Mouse (Mus musculus) heart, adult 11 months (tissue): ENCODE data around the gene Col5a1.

Experiments used
- DNase-seq: peaks from one replicate; pipeline ENCODE4 v3.0.0; 2022

The Col5a1 gene

DNA sequence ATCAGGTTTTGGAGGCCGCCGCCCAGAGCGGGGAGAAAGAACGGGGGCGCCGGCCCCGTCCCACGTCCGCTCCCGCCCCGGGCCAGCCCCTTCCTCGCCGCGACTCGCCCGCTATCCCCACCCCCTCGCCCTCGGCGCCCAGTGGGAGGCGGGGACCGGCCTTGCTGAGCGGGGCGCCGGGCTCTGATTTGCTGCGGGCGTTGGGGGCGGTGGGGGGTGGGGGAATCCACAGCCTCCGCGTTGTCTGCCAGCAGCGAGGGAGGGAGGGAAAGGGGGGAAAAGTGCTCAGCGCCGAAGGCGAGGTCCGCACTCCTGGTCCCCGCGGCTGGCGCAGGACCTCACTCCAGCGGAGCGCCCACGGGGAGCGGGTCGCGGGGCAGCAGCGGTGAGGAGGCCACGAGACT lies at the start of gene Col5a1:
Gene Col5a1 (plus strand): TSS at position 278 of the 404 bp plus-strand sequence.
- DNase-seq: peak; percentile 99

DNA sequence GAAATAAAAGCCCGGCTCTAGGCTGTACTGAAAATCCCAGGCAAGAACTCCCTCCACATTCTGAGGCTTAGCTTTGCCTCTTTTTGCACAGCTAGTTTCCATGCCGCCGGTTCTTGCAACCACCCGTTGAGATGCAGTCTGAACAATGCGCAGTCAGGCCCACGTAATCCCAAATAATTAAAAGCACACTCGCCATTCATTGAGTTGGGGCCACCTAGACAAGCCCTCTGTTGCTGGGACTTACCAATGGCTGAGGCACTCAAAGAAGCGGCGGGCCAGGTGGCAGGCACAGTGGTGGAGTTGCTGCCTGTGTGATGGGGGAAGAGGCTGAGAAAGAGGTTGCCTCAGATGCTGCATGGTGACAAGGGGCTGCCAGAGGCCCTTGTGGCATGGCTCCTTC lies 48.1 kb upstream of the Col5a1 start:
- no peak for DNase-seq

DNA sequence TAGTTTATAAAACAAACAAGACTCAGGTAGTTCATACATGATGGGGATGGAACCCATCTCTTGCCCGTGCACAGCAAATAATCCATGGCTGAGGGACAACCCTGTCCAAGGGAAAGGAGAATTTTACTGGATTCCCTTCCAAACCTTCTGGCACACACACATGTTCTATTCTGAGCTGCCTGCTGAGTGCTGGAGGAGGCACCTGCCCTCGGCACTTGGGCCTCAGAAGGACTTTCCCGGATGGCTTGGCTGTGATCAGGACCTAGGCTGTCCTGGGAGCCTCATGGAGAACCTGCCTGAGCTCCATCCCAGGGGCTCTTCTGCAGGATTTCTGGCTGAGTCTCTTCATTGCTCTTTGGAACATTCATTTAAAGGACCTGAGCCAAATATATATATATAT lies 45.3 kb upstream of the Col5a1 start:
- no peak for DNase-seq

DNA sequence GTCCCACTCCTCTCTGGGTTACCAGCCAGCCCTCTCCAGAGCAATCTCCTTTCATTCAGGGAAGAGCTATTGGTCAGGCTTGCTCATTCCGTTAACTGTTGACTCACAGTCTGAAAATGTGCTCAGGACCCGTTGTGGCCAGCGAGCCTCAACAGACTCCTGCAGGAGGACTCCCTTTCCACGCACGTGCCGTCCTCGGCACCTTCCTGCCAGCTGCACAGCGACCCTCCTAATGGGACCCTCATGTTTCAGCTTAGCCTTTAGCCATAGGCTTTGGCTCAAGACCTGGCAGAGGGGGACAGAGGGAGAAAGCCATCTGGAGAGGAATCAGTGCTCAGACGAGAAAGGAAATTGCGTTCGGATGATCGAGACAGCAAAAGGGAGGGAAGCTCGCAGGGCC lies 43.3 kb upstream of the Col5a1 start:
- DNase-seq: peak; percentile 91

DNA sequence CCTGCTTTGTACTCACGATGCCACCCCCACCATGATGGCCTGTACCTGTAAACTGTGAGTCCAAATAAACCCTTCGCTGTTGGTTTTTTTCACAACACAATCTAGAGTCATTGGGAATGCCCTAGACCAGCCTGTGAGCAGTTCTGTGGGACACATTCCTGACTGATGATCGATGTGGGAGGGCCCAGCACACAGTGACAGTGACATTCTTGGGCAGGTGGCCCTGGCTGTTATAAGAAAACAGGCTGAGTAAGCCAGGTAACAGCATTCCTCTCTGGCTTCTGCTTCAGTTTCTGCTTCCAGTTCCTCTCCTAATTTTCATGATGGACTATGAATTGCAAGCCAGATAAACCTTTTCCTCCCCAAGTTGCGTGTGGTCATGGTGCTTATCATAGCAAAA lies 41.3 kb upstream of the Col5a1 start:
- no peak for DNase-seq

DNA sequence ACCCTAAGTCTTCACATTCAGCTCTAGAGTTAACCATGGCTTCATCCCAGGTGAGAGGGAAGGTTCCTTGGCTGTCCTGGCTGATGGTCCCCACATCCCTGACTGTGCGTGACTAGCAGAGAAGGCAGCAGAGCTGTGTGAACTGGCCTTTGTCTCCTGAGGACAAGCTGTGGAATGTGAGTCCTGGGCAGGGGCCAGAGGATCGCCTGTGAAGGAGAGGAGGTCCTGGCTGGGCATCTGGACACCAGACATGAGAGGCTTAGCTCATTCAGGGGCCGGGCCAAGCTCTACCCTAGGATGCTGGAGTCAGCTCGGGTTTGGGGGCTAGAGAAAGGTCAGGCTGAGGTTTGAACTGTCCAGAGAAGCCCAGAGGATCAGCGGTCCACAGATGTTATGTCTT lies 39.2 kb upstream of the Col5a1 start:
- DNase-seq: peak; percentile 98

DNA sequence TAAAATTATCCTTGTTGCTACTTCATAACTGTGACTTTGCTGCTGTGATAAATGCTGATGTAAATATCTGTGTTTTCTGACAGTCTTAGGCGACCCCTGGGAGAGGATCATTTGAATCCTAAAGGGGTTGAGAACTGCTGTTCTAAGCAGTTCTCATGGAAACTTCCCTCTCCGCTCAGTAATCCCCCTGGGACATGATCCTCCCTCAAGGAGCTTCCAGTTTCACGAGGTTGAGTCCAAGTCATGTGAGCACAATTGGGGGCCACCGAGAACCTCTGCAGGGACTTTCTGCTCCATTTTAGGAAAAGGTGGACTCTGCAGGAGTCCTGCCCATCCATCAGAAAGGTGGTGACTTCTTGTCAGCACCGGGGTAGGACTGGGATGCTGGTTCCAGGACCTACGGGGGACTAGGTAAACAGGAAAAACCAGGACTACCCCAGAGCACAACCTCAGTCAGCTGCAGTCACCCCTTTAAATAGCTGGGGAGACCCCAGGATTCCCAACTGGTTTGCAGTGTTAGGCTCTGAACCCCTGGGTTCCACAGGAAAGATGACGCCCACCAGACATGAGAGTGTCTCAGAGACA lies 38.3 kb upstream of the Col5a1 start:
- DNase-seq: peak; percentile 94

DNA sequence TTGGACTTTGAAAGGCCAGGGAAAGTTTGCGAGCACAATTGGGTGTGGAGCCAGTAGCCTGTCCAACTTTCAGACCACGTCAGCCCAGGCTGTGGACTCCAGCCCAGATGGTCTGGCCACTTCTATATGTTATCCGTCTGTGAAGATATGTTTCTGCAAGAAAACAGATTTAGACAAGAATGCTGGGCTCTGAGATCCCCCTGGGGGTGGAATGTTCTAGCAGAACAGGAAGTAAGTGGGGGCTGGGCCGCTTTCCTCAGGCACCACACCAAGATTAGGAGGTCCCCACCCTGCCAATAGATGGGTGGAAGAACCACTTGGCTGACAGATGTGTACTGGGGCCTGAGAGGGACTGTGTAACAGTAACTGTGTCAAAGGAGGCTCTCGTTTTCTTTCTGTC lies 37.8 kb upstream of the Col5a1 start:
- peak; percentile 99 for DNase-seq

DNA sequence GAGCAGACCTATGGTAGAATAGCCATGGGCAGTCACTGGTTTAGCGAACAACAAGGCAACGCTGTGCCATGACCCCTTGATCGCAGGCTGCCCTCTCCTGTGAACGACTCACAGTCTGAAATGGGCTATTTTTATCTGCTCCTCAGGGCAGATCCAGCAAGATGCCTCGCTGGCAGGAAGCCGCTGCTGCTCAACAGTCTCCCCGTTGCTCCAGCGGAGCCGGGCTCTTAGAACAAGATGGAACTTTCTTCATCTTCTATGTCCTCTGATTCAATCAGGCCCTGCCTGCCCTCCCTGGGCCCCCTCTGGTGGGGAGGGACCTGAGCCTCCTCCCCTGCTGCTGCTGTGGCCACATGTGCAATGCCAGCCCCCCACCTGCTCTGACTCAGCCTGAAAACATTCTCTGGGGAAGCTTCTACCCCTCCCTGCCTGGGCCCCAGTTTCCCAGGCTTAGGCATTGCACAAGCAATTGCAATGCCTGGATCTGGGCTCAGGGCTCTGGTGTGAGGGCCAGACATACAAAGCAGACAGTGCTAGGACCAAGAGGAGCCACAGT lies 27.8 kb upstream of the Col5a1 start:
- peak; percentile 97 for DNase-seq

DNA sequence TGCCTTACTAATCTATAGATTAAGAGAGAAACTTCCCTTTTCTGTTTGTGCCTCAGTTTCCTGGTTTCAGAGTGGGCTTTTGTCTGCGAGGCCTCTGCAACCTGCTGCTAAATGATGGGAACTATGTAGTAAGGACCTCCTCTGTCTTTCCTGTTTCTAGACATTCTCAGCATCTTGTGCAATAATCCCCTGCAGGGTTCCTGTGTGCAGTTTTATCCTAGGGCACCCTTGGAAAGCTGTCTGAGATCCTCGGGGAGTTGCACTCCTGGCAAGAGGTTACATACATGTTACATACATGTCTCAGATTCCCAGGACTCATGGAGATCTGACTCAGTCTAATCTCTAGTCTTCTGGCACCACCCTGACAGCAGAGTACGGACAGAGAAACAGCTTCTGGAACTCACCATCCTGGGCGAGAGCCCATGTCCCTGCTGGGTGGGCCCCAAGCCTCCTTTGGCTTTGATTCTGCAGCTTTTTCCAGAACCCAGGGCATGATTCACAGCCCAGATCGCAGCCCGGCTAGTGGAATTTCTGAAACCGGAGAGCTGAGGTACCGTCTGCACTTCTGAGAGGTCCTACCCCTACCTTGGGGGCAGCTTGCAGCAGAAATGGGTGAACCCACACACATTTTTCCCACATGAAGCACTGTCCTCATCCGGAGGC lies 24.5 kb upstream of the Col5a1 start:
- peak; percentile 93 for DNase-seq

DNA sequence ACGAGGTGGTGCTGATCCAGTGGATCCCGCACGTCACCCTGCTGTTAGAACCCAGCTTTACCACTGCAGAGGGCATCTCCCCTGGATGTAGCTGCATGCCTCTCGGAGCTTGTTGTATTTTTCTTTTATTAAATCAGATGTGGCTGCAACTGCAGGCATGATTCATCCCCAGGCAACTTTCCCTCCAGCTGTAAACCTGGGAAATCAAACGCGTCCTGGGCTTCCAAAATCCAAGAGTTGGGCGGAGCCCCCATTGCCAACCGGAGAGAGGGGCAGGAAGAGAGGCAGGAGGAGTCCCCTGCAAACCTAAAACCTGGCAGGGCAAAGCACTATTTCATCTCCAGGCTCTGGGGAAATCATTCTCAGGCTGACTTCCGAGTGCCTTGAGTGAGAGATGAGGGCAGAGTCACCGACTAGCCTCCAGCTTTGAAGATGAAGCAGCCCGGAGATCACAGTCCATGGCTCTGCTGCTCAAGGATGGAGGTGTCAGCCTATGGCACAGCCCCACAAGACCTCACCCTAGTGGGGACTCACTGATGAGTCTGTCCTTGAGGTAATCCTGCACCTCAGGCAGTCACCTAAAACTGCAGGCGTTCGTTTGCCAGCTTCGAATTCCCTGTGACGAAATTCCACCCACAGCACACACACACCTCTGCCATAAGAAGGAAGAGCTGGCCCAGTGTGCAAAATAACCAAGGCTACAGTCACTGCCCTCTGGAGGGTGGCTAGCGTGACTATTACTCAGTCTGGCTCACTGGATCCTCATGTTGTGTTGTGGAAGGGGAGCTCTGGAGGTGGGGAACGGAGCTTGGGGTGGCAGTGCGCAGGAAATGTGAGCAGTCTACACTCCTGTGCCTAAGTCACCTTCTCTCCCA lies 21.5 kb upstream of the Col5a1 start:
- DNase-seq: peak; percentile 89

DNA sequence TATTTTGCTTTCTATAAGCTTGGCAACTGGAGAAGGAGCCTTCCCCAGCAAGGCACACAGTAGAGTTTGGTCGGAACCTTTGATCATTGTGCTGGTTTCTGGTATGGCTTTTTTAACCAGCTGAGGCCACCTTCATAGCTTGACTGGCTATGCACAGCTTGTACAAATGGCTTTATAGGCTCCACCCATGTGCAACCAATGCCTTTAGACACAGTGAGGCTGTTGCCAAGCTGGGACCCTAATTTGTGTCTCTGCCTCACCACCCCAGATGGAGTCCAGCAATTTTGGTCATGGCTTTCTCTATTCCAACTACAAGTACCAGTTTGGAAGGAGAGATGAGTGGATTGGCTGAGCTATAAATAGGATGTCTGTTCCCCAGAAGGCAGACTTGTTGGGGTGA lies 15.6 kb upstream of the Col5a1 start:
- no peak for DNase-seq

DNA sequence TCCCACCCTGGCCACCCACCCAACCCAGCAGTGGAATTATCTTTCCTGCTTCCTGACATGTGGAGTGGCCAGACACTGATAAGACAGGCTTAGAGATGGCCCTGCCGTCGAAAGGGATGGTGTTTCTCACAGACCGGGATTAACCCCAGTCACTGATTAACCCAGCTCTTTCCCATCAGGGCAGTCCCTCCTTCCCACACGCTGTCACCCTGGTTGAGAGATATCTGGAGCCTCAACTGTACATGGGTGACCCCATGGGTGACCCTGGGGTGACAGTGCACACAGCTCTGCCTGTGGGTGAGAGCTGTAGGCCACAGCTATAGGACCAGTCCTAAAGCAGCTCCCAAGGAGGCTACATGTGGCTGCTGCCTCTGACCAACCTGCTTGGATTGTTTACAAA lies 15.2 kb upstream of the Col5a1 start:
- no peak for DNase-seq

DNA sequence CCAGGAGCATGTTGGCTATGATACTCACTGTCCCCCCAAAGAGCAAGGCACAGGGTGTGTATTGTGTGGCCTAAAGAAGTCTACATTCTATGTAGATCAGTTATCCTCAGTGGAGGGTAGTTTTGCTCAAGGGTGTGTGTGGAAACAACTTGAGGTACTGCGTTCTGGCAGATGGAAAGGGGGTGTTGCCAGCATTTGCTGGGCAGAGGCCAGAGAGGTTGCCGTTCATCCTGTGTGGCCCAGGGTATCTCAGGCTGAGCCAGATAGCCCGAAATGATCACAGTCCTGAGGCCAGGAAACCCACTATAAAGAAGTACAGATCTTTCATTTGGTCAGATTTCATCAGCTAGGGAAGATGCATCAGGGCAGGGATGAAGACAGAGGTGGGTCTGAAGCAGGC lies 13.9 kb upstream of the Col5a1 start:
- DNase-seq: no peak

DNA sequence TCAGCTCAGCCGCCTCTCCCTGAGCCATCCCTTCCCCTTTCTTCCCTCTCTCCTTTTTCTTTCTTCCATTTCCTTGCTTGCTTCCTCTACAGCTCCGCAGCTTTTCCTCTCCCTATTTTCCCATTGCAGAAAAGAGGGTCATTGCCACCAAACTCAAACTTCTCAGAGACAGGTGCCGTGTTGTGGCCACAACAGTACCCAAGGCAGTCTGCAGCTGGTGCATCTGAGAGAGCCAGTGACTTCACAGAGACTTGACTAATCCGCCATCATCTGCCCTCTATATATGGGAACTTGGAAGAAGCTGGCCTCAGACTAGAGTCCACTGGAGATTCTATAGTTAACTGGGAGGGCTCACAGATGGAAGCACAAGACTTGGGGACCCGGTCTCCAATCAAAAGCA lies 13.2 kb upstream of the Col5a1 start:
- no peak for DNase-seq

DNA sequence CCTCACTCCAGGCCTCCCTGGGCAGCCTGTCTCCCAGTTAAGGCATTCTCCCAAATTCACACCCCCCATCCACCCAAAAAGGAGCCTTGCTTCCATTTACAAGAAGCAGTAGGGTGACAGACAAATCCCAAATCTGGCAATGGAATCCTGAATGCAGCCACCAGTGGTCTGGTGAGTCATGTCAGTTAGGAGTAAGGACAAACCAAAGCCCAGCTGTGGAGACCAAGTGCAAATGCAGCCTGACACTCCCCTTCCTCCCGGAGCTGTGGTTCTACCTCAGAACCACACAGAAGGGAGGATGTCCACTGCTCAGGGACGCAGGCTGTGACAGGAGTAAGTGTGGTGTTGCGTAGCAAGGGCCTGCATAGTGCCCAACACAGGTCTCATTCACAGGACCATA lies 11.6 kb upstream of the Col5a1 start:
- DNase-seq: no peak

DNA sequence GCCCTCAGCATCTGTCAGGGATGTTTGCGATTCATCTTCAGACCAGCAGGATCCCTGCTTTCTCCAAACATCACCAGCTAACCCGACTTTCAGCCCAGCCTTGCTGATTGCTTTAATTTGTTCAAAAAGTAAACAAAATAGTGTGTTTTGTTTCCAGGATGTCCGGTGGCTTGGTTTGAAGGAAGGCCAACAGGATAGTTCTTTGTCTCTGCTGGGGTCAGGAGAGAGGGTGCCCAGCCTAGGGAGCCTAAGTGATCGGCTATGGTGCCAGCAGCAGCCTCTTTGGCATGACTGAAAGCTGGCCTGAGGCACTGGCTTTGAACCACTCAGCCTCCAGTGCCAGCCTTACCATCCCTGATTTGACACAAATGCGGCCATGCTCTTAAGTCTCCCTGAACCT lies 11.0 kb upstream of the Col5a1 start:
- no peak for DNase-seq

DNA sequence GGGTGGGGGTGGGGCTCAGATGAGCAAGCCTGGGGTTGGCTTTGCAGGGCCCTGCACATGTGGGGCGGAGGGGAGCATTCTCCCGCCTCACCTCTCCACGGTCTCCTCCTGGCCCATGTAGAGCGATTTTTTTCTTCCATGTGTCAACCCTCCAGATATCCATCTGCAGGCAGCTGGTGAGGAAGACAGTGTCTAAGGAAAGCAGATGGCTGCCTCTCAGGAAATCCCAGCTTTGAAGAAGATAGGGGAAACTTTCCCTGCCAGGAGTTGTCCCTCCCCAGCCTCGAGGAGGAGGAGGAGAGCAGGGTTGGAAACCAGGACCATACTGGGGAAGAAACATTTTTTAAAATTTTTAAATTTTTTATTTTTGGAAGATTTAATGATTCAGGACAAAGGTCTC lies 10.4 kb upstream of the Col5a1 start:
- DNase-seq: no peak

DNA sequence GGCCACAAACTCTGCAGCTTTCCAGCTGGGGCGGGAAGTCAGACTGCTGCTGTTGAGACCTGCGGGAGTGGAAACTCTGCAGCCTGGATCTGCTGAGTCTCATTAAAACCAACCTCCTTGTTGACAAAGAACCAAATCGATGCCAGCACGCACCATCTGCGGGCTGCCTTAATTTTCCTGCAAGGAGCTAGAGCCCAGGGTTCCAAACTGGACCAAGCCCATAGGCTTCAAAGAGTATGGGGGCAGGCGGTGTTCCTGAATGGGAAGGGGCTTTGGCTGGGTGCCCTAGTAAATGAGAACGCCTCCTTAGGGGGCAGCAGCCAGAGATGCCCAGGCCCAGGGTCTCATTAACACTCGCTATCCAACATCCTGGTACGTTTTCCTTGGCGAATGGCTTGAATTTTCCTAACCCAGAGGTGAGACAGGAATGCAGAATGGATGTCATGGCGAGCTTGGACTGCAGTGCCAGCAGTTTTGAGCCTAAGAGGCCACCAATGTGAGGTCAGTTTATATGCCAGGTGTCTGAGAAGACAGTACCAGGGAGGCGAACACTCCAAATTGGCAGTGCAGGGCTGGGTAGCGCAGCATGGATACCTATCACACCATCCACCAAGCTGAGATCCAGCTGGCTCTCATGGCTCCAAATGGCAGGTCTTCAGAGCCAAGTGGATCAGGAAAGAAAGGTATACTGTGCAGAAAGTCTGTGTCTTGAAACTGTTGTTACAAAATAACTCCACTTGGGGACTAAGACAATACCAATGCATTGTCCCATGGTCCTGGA lies 9.3 kb upstream of the Col5a1 start:
- DNase-seq: peak; percentile 87

DNA sequence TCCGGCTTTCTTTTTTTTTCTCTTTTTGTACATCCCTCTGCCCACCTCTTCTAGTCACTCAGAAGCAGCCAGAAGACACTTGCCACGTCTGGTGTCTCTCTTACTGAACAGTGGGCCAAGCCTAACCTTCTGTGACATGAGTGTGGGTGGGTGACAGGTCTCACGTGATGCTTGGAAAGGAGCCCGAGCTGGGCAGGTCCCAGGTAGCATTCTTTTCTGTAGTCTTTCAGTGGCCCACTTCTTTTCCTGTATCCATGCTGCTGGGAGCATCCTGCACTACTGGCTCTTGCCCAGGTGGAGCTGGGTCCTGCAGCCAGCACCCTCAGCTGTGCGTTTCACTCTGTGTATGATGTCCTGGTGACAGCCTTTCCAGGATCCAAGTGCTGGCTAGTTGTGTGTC lies 8.2 kb upstream of the Col5a1 start:
- DNase-seq: no peak

DNA sequence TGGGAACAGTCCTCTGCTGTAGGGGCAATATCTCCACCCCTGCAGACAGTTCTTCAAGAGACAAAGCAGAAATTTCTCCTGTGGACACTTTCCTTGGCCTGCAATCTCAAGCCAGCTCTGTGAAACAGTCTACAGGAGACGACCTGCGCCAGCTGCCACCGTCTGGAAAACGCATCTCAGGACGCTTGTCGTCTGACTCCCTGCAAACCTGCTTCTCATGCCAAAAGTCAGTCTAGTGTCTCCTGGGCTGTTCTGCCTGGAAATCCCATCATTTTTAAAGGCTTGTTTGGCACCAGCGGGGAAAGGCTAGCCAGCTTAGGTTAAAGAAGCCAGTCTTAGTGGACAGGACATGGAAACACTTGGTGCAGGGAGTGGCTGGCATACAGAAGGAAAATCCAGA lies 2.9 kb upstream of the Col5a1 start:
- DNase-seq: peak; percentile 94

DNA sequence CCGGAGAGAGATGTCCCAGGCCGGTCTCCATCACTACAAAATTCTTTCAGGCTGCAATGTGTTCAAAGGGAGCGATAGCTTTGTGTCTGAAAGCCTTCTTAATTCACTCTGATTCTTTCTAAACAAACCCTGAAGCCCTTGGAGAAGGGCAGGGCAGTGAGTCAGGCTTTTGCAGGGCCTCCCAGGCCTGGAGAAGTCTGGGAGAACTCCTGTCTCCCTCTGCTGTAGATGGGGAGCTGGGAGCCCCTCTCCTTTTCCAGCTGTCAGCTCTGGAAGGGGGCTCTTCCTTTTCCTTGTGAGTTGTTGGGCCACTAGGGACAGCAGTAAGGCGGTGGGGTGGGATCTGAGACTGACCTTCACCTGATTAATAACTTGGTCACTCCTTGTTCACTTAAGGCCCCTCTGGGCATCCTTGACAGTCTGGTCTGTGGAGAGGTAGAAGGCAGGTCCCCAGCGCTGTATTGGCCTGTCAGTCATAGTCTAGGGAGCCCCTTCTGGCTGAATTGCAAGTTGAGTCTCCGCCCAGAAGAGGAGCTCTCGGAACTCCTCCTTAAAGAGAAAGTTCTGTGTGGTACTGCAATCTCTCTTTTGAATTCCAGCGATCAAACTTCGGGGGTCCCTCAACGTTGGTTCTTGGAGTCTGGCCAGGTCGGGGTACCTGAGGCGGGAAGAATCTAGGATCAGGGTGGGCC lies 623 bp upstream of the Col5a1 start:
- DNase-seq: no peak
